Mouse (Mus musculus) myocyte (in vitro differentiated cells): ENCODE measurements around the gene Tmem72. TPM values are rescaled to one million over a fixed set of nuclear protein-coding genes. Genes with fewer than 3 reads are reported as not detected.

Experiments used
- H3K27me3 ChIP-seq: one replicate; pipeline ENCODE4 v1.6.1; 2011; ENCODE audit not compliant: control insufficient read depth, insufficient read depth, insufficient read length
- H3K36me3 ChIP-seq: one replicate; pipeline ENCODE4 v1.6.1; 2011; ENCODE audit not compliant: control insufficient read depth, insufficient read depth
- H3K4me2 ChIP-seq: one replicate; pipeline ENCODE4 v1.6.1; 2011; ENCODE audit warnings: low read depth, control low read depth
- H3K4me3 ChIP-seq: one replicate; pipeline ENCODE4 v1.5.1; 2011; ENCODE audit warnings: mild to moderate bottlenecking, control low read depth, moderate library complexity
- H3K79me2 ChIP-seq: one replicate; pipeline ENCODE4 v1.6.1; 2011; ENCODE audit not compliant: control insufficient read depth, insufficient read depth
- H3ac ChIP-seq: one replicate; pipeline ENCODE4 v1.6.1; 2011; ENCODE audit not compliant: control insufficient read depth, insufficient read length
- CEBPB ChIP-seq: IDR thresholded peaks from 2 replicates; pipeline ENCODE4 v1.6.1; 2011; ENCODE audit warnings: mild to moderate bottlenecking, moderate library complexity; ENCODE audit not compliant: poor library complexity, insufficient read depth, severe bottlenecking
- E2F4 ChIP-seq: IDR thresholded peaks from one replicate; pipeline ENCODE4 v1.6.1; 2011; ENCODE audit warnings: mild to moderate bottlenecking, control low read depth, moderate library complexity; ENCODE audit not compliant: insufficient read depth
- MAX ChIP-seq: IDR thresholded peaks from one replicate; pipeline ENCODE4 v1.6.1; 2011; ENCODE audit warnings: low read depth, mild to moderate bottlenecking, control low read depth
- MYOD1 ChIP-seq, 3 experiments: IDR thresholded peaks; one replicate each; pipeline ENCODE4 v1.6.1; 2011; ENCODE audit warnings: control low read depth in 2 of 3, low read depth in 2 of 3, mild to moderate bottlenecking in 2 of 3, moderate library complexity in 1 of 3; ENCODE audit not compliant: insufficient read length in 2 of 3, control insufficient read depth in 1 of 3
- MYOG ChIP-seq, 3 experiments: IDR thresholded peaks; one replicate each; pipeline ENCODE4 v1.6.1; 2011; ENCODE audit warnings: control low read depth in 2 of 3, low read depth in 2 of 3, mild to moderate bottlenecking in 2 of 3; ENCODE audit not compliant: insufficient read length in 2 of 3, control insufficient read depth in 1 of 3, insufficient read depth in 1 of 3
- POLR2A ChIP-seq: IDR thresholded peaks from one replicate; pipeline ENCODE4 v1.6.1; 2011; ENCODE audit warnings: low read depth, mild to moderate bottlenecking, control low read depth, moderate library complexity; ENCODE audit not compliant: insufficient read length
- POLR2AphosphoS2 ChIP-seq: IDR thresholded peaks from one replicate; pipeline ENCODE4 v1.6.1; 2011; ENCODE audit warnings: low read depth, control low read depth; ENCODE audit not compliant: insufficient read length
- REST ChIP-seq: IDR thresholded peaks from one replicate; pipeline ENCODE4 v1.6.1; 2011; ENCODE audit warnings: mild to moderate bottlenecking, control low read depth, moderate library complexity; ENCODE audit not compliant: insufficient read depth, insufficient read length
- SRF ChIP-seq: IDR thresholded peaks from one replicate; pipeline ENCODE4 v1.6.1; 2011; ENCODE audit warnings: low read depth; ENCODE audit not compliant: control insufficient read depth, insufficient read length
- TCF12 ChIP-seq: IDR thresholded peaks from one replicate; pipeline ENCODE4 v1.6.1; 2011; ENCODE audit warnings: mild to moderate bottlenecking, control low read depth; ENCODE audit not compliant: poor library complexity, insufficient read depth, severe bottlenecking
- TCF3 ChIP-seq: IDR thresholded peaks from one replicate; pipeline ENCODE4 v1.6.1; 2011; ENCODE audit warnings: low read depth, control low read depth; ENCODE audit not compliant: insufficient read length
- USF1 ChIP-seq: IDR thresholded peaks from one replicate; pipeline ENCODE4 v1.6.1; 2011; ENCODE audit warnings: low read depth, mild to moderate bottlenecking, control low read depth, moderate library complexity
- polyA plus RNA-seq: library from polyadenylated mRNA; unstranded; fragments of >200 nt; fragmentation: generic; extraction: Trizol; gene quantifications from one replicate; pipeline ENCODE4 v1.2.1, GENCODE M21; 2012; ENCODE audit warnings: missing spikeins

Gene Tmem72
- polyA plus RNA-seq, result 0.04 TPM

GRCm38 (mm10) chr6:116716666-116717065 is at the start of gene Tmem72:
Tmem72 (minus strand) TSS chr6:116716913.
- H3K4me2 ChIP-seq, result no peak within 1 kb of the TSS
- H3ac ChIP-seq, result no peak within 1 kb of the TSS
- no peak within 1 kb of the TSS for H3K4me3 ChIP-seq
- H3K36me3 ChIP-seq, result no peaks in the 10 kb centered on the region
- H3K79me2 ChIP-seq, result no peaks in the 10 kb centered on the region
- H3K27me3 ChIP-seq, result no peaks in the 10 kb centered on the region
- TF ChIP-seq MAX, result no peak
- TF ChIP-seq CEBPB, result no peak
- no peak for TF ChIP-seq TCF12
- TF ChIP-seq POLR2A, result no peak
- no peak for TF ChIP-seq E2F4
- no peak for TF ChIP-seq TCF3
- TF ChIP-seq USF1, result no peak
- TF ChIP-seq REST, result no peak
- TF ChIP-seq POLR2AphosphoS2, result no peak
- no peak for TF ChIP-seq MYOD1 (IDR thresholded peaks at IDR 0.05; ENCODE audit: control insufficient read depth in 1 of 3, insufficient read length in 2 of 3, low read depth in 2 of 3)
- no peak for TF ChIP-seq MYOG (IDR thresholded peaks at IDR 0.05; ENCODE audit: control insufficient read depth in 1 of 3, insufficient read depth in 1 of 3, insufficient read length in 2 of 3, low read depth in 2 of 3)

GRCm38 (mm10) chr6:116764524-116764923 is 47.8 kb upstream of the Tmem72 start:
- Histone ChIP-seq H3ac (no peak overlapping the region), H3K27me3 (peaks cover 11% of the 10 kb centered on the region), H3K79me2 (no peaks in the 10 kb centered on the region), H3K36me3 (no peaks in the 10 kb centered on the region), H3K4me2 (no peak overlapping the region), H3K4me3 (no peak overlapping the region)
- TF ChIP-seq MAX (no peak), USF1 (no peak), MYOD1 (IDR thresholded peaks at IDR 0.05; ENCODE audit: control insufficient read depth in 1 of 3, insufficient read length in 2 of 3, low read depth in 2 of 3) (no peak), E2F4 (no peak), CEBPB (no peak), POLR2AphosphoS2 (no peak), REST (no peak), MYOG (IDR thresholded peaks at IDR 0.05; ENCODE audit: control insufficient read depth in 1 of 3, insufficient read depth in 1 of 3, insufficient read length in 2 of 3, low read depth in 2 of 3) (no peak), SRF (no peak), POLR2A (no peak), TCF12 (no peak)

GRCm38 (mm10) chr6:116762333-116762732 is 45.6 kb upstream of the Tmem72 start:
- Histone ChIP-seq H3K4me3 (no peak overlapping the region), H3K36me3 (no peaks in the 10 kb centered on the region), H3K4me2 (no peak overlapping the region), H3K27me3 (peaks cover 11% of the 10 kb centered on the region), H3K79me2 (no peaks in the 10 kb centered on the region), H3ac (no peak overlapping the region)
- no peak for TF ChIP-seq TCF12
- no peak for TF ChIP-seq USF1
- TF ChIP-seq CEBPB, result no peak

- H3K36me3 ChIP-seq, result no peaks in the 10 kb centered on the region
- no peak overlapping the region for H3K4me3 ChIP-seq
- peaks cover 10% of the 10 kb centered on the region for H3K27me3 ChIP-seq
- TF ChIP-seq REST, result no peak
- TF ChIP-seq USF1, result no peak
- no peak for TF ChIP-seq POLR2AphosphoS2
- TF ChIP-seq E2F4, result no peak
- no peak for TF ChIP-seq TCF12
- TF ChIP-seq SRF, result no peak
- no peak for TF ChIP-seq CEBPB
- TF ChIP-seq MYOG (IDR thresholded peaks at IDR 0.05; ENCODE audit: control insufficient read depth in 1 of 3, insufficient read depth in 1 of 3, insufficient read length in 2 of 3, low read depth in 2 of 3), result no peak
- TF ChIP-seq MAX, result no peak
- no peak for TF ChIP-seq TCF3
- TF ChIP-seq POLR2A, result no peak
- TF ChIP-seq MYOD1 (IDR thresholded peaks at IDR 0.05; ENCODE audit: control insufficient read depth in 1 of 3, insufficient read length in 2 of 3, low read depth in 2 of 3), result no peak
- no peak overlapping the region for H3ac ChIP-seq
- no peak overlapping the region for H3K4me2 ChIP-seq
- no peaks in the 10 kb centered on the region for H3K79me2 ChIP-seq
Measured at GRCm38 (mm10) chr6:116760181-116760580, 43.5 kb upstream of the Tmem72 start.

- TF ChIP-seq TCF12 (no peak), POLR2A (no peak), MYOD1 (IDR thresholded peaks at IDR 0.05; ENCODE audit: control insufficient read depth in 1 of 3, insufficient read length in 2 of 3, low read depth in 2 of 3) (no peak), E2F4 (no peak), SRF (no peak), TCF3 (no peak)
Measured at GRCm38 (mm10) chr6:116756364-116756763, 39.7 kb upstream of the Tmem72 start.

More at GRCm38 (mm10) chr6:116756364-116756763, 39.7 kb upstream of the Tmem72 start:
- Histone ChIP-seq H3K4me2 (no peak overlapping the region), H3K36me3 (no peaks in the 10 kb centered on the region), H3K27me3 (peaks cover 2% of the 10 kb centered on the region), H3K79me2 (no peaks in the 10 kb centered on the region), H3K4me3 (no peak overlapping the region), H3ac (no peak overlapping the region)
